Mouse (Mus musculus): ENCODE data around the gene Sorbs1. TPM values are rescaled to one million over a fixed set of nuclear protein-coding genes. Genes with fewer than 3 reads are reported as not detected.

Gene Sorbs1
- polyA plus RNA-seq, 1 experiment from 2014 or later = 94.7 TPM

- 60% methylated on average over 6 of the region's 6 CpGs for WGBS
- ATAC-seq (ENCODE audit: low FRiP score) = no peak
These were observed 181.7 kb downstream of the Sorbs1 start for GRCm38 (mm10) chr19:40331846-40332245.

GRCm38 (mm10) chr19:40326126-40326525, 187.5 kb downstream of the Sorbs1 start:
- Histone ChIP-seq H3K27ac (replicated peaks) (no peak overlapping the region), H3K9ac (replicated peaks) (no peak overlapping the region), H3K4me2 (no peak overlapping the region), H3K4me3 (replicated peaks) (no peak overlapping the region), H3K9me3 (replicated peaks) (no peaks in the 10 kb centered on the region), H3K4me1 (peaks cover 16% of the 10 kb centered on the region), H3K27me3 (replicated peaks) (no peaks in the 10 kb centered on the region), H3K36me3 (peaks cover 41% of the 10 kb centered on the region)
- no peak for ATAC-seq (ENCODE audit: low FRiP score)
- WGBS = 96% methylated on average over 21 of the region's 21 CpGs

More at GRCm38 (mm10) chr19:40331846-40332245, 181.7 kb downstream of the Sorbs1 start:
- H3K4me1 ChIP-seq = no peaks in the 10 kb centered on the region
- no peak overlapping the region for H3K9ac ChIP-seq (replicated peaks)
- no peaks in the 10 kb centered on the region for H3K27me3 ChIP-seq (replicated peaks)
- no peaks in the 10 kb centered on the region for H3K9me3 ChIP-seq (replicated peaks)
- H3K36me3 ChIP-seq = peaks cover 26% of the 10 kb centered on the region
- no peak overlapping the region for H3K27ac ChIP-seq (replicated peaks)
- H3K4me2 ChIP-seq = no peak overlapping the region
- H3K4me3 ChIP-seq (replicated peaks) = no peak overlapping the region

GRCm38 (mm10) chr19:40325381-40325780, 188.2 kb downstream of the Sorbs1 start:
- H3K27ac ChIP-seq (replicated peaks) = no peak overlapping the region
- no peak overlapping the region for H3K4me2 ChIP-seq
- ATAC-seq (ENCODE audit: low FRiP score) = no peak
- peaks cover 16% of the 10 kb centered on the region for H3K4me1 ChIP-seq
- peaks cover 46% of the 10 kb centered on the region for H3K36me3 ChIP-seq
- H3K27me3 ChIP-seq (replicated peaks) = no peaks in the 10 kb centered on the region
- no peak overlapping the region for H3K4me3 ChIP-seq (replicated peaks)
- no peak overlapping the region for H3K9ac ChIP-seq (replicated peaks)
- 83% methylated on average over 8 of the region's 8 CpGs for WGBS
- H3K9me3 ChIP-seq (replicated peaks) = no peaks in the 10 kb centered on the region

GRCm38 (mm10) chr19:40322226-40322625, 191.4 kb downstream of the Sorbs1 start:
- 77% methylated on average over 3 of the region's 3 CpGs for WGBS
- Histone ChIP-seq H3K27ac (replicated peaks) (peak overlapping the region; percentile 61), H3K4me1 (peaks cover 16% of the 10 kb centered on the region), H3K36me3 (peaks cover 55% of the 10 kb centered on the region), H3K4me3 (replicated peaks) (no peak overlapping the region), H3K9ac (replicated peaks) (no peak overlapping the region), H3K4me2 (no peak overlapping the region), H3K27me3 (replicated peaks) (no peaks in the 10 kb centered on the region), H3K9me3 (replicated peaks) (no peaks in the 10 kb centered on the region)
- ATAC-seq (ENCODE audit: low FRiP score) = 0 out of 2 replicates have a peak, but pooled peaks have one; percentile 30

GRCm38 (mm10) chr19:40319199-40319598, 194.4 kb downstream of the Sorbs1 start:
- 90% methylated on average over 3 of the region's 3 CpGs for WGBS
- peaks cover 44% of the 10 kb centered on the region for H3K36me3 ChIP-seq

GRCm38 (mm10) chr19:40318511-40318910, 195.1 kb downstream of the Sorbs1 start:
- H3K4me2 ChIP-seq = no peak overlapping the region
- whole genome bisulfite sequencing = 53% methylated on average over 6 of the region's 6 CpGs
- H3K27me3 ChIP-seq (replicated peaks) = no peaks in the 10 kb centered on the region
- H3K27ac ChIP-seq (replicated peaks) = no peak overlapping the region
- no peak overlapping the region for H3K4me3 ChIP-seq (replicated peaks)
- peaks cover 48% of the 10 kb centered on the region for H3K36me3 ChIP-seq
- no peaks in the 10 kb centered on the region for H3K9me3 ChIP-seq (replicated peaks)
- H3K9ac ChIP-seq (replicated peaks) = no peak overlapping the region
- no peak for ATAC-seq (ENCODE audit: low FRiP score)
- H3K4me1 ChIP-seq = peaks cover 10% of the 10 kb centered on the region

More at GRCm38 (mm10) chr19:40319199-40319598, 194.4 kb downstream of the Sorbs1 start:
- Histone ChIP-seq H3K4me3 (replicated peaks) (no peak overlapping the region), H3K9ac (replicated peaks) (no peak overlapping the region), H3K4me1 (peaks cover 16% of the 10 kb centered on the region), H3K27ac (replicated peaks) (no peak overlapping the region), H3K4me2 (no peak overlapping the region), H3K9me3 (replicated peaks) (no peaks in the 10 kb centered on the region), H3K27me3 (replicated peaks) (no peaks in the 10 kb centered on the region)
- no peak for ATAC-seq (ENCODE audit: low FRiP score)

- no peak for ATAC-seq (ENCODE audit: low FRiP score)
- no peaks in the 10 kb centered on the region for H3K9me3 ChIP-seq (replicated peaks)
- H3K4me2 ChIP-seq = no peak overlapping the region
- H3K4me1 ChIP-seq = no peaks in the 10 kb centered on the region
- H3K27ac ChIP-seq (replicated peaks) = no peak overlapping the region
- H3K4me3 ChIP-seq (replicated peaks) = no peak overlapping the region
- peaks cover 48% of the 10 kb centered on the region for H3K36me3 ChIP-seq
- no peaks in the 10 kb centered on the region for H3K27me3 ChIP-seq (replicated peaks)
- 66% methylated on average over 4 of the region's 4 CpGs for WGBS
- no peak overlapping the region for H3K9ac ChIP-seq (replicated peaks)
These were observed 196.6 kb downstream of the Sorbs1 start for GRCm38 (mm10) chr19:40317001-40317400.

GRCm38 (mm10) chr19:40314252-40314651, 199.3 kb downstream of the Sorbs1 start:
- no peak for ATAC-seq (ENCODE audit: low FRiP score)
- peaks cover 57% of the 10 kb centered on the region for H3K36me3 ChIP-seq
- H3K4me1 ChIP-seq = no peaks in the 10 kb centered on the region
- H3K9me3 ChIP-seq (replicated peaks) = no peaks in the 10 kb centered on the region
- H3K9ac ChIP-seq (replicated peaks) = no peak overlapping the region
- H3K4me3 ChIP-seq (replicated peaks) = no peak overlapping the region
- WGBS = 96% methylated on average over 11 of the region's 11 CpGs
- H3K27ac ChIP-seq (replicated peaks) = no peak overlapping the region
- no peak overlapping the region for H3K4me2 ChIP-seq
- no peaks in the 10 kb centered on the region for H3K27me3 ChIP-seq (replicated peaks)

GRCm38 (mm10) chr19:40311631-40312030, 201.9 kb downstream of the Sorbs1 start:
- no peaks in the 10 kb centered on the region for H3K9me3 ChIP-seq (replicated peaks)
- no peak overlapping the region for H3K4me2 ChIP-seq
- H3K27ac ChIP-seq (replicated peaks) = no peak overlapping the region
- no peaks in the 10 kb centered on the region for H3K4me1 ChIP-seq
- H3K27me3 ChIP-seq (replicated peaks) = no peaks in the 10 kb centered on the region
- no peak overlapping the region for H3K4me3 ChIP-seq (replicated peaks)
- H3K36me3 ChIP-seq = peaks cover 47% of the 10 kb centered on the region
- ATAC-seq (ENCODE audit: low FRiP score) = no peak
- WGBS = 94% methylated on average over 8 of the region's 8 CpGs
- H3K9ac ChIP-seq (replicated peaks) = no peak overlapping the region

- H3K27ac ChIP-seq (replicated peaks) = no peak overlapping the region
- H3K36me3 ChIP-seq = peaks cover 39% of the 10 kb centered on the region
- WGBS = 90% methylated on average over 15 of the region's 15 CpGs
- no peaks in the 10 kb centered on the region for H3K27me3 ChIP-seq (replicated peaks)
- no peaks in the 10 kb centered on the region for H3K4me1 ChIP-seq
- no peak for ATAC-seq (ENCODE audit: low FRiP score)
- H3K4me3 ChIP-seq (replicated peaks) = no peak overlapping the region
- no peak overlapping the region for H3K9ac ChIP-seq (replicated peaks)
- H3K4me2 ChIP-seq = no peak overlapping the region
- no peaks in the 10 kb centered on the region for H3K9me3 ChIP-seq (replicated peaks)
These were observed 203.0 kb downstream of the Sorbs1 start for GRCm38 (mm10) chr19:40310410-40311130.

GRCm38 (mm10) chr19:40309911-40310310, 203.7 kb downstream of the Sorbs1 start:
- H3K4me2 ChIP-seq = no peak overlapping the region
- H3K36me3 ChIP-seq = peaks cover 38% of the 10 kb centered on the region
- WGBS = 93% methylated on average over 12 of the region's 12 CpGs
- H3K27ac ChIP-seq (replicated peaks) = no peak overlapping the region
- H3K4me1 ChIP-seq = no peaks in the 10 kb centered on the region
- no peak for ATAC-seq (ENCODE audit: low FRiP score)
- no peaks in the 10 kb centered on the region for H3K9me3 ChIP-seq (replicated peaks)
- no peak overlapping the region for H3K4me3 ChIP-seq (replicated peaks)
- H3K9ac ChIP-seq (replicated peaks) = no peak overlapping the region
- H3K27me3 ChIP-seq (replicated peaks) = no peaks in the 10 kb centered on the region

- no peak overlapping the region for H3K4me2 ChIP-seq
- no peak overlapping the region for H3K4me3 ChIP-seq (replicated peaks)
- H3K27ac ChIP-seq (replicated peaks) = no peak overlapping the region
- peaks cover 32% of the 10 kb centered on the region for H3K36me3 ChIP-seq
- H3K27me3 ChIP-seq (replicated peaks) = no peaks in the 10 kb centered on the region
- no peak overlapping the region for H3K9ac ChIP-seq (replicated peaks)
- H3K9me3 ChIP-seq (replicated peaks) = no peaks in the 10 kb centered on the region
- no peaks in the 10 kb centered on the region for H3K4me1 ChIP-seq
- ATAC-seq (ENCODE audit: low FRiP score) = no peak
- 93% methylated on average over 7 of the region's 7 CpGs for WGBS
These were observed 206.0 kb downstream of the Sorbs1 start for GRCm38 (mm10) chr19:40307550-40307949.

Measured in neural tube, embryonic 15.5 days (tissue).